Mouse (Mus musculus) myocyte (in vitro differentiated cells): ENCODE results near the gene Uqcc3.

Experiments
- MYOG ChIP-seq, 3 experiments: IDR thresholded peaks; one replicate each; pipeline ENCODE4 v1.6.1; 2011; ENCODE audit warnings: control low read depth in 2 of 3, low read depth in 2 of 3, mild to moderate bottlenecking in 2 of 3; ENCODE audit not compliant: insufficient read length in 2 of 3, control insufficient read depth in 1 of 3, insufficient read depth in 1 of 3
- POLR2A ChIP-seq: IDR thresholded peaks from one replicate; pipeline ENCODE4 v1.6.1; 2011; ENCODE audit warnings: low read depth, mild to moderate bottlenecking, control low read depth, moderate library complexity; ENCODE audit not compliant: insufficient read length

DNA sequence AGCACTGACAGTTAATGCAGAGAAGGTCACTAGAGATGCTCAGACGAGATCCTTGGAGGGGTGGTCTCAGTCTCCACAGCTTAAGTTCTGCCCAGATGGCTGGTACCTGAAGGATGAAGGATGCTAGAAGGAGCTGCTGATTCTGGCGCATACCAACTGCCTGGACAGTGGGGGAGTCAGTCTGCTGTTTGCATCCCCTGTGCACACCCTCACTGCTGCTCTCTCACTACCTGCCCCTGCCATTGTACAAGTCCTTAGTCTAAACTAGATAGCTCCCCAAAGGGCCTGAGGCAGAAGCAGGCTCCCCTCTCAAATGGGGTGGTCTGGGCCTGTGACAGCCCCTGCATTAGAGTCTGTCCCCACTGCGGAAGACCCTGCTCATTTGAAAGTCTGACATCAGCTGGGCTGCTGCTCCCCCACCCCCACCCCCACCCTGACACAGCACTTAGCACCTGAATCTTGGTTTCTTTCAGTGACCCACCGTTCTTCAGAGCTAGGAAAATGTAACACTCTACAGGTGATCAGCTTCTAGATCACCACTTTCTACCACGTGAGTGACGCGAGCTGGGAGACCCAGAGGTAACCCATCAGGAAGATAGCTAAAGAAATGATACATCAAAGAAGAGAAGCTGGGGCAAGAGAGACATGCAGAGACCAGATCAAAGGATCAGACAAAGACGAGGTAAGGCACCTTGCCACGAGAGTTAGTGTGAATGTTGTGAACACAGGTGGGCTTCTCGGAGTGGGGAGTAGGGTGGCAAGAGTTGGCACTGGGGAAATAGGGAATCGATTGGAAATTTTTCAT lies 41.4 kb downstream of the Uqcc3 start, which contains the start of gene Gng3:
- TF ChIP-seq POLR2A (no peak), MYOG (IDR thresholded peaks at IDR 0.05; ENCODE audit: control insufficient read depth in 1 of 3, insufficient read depth in 1 of 3, insufficient read length in 2 of 3, low read depth in 2 of 3) (no peak)
